Mouse (Mus musculus) right cerebral cortex, postnatal 14 days (tissue): ENCODE results near the gene Fbxo39.

ENCODE experiments used
- DNase-seq: peaks from one replicate; pipeline ENCODE4 v3.0.0; 2022

Fbxo39 gene

DNA sequence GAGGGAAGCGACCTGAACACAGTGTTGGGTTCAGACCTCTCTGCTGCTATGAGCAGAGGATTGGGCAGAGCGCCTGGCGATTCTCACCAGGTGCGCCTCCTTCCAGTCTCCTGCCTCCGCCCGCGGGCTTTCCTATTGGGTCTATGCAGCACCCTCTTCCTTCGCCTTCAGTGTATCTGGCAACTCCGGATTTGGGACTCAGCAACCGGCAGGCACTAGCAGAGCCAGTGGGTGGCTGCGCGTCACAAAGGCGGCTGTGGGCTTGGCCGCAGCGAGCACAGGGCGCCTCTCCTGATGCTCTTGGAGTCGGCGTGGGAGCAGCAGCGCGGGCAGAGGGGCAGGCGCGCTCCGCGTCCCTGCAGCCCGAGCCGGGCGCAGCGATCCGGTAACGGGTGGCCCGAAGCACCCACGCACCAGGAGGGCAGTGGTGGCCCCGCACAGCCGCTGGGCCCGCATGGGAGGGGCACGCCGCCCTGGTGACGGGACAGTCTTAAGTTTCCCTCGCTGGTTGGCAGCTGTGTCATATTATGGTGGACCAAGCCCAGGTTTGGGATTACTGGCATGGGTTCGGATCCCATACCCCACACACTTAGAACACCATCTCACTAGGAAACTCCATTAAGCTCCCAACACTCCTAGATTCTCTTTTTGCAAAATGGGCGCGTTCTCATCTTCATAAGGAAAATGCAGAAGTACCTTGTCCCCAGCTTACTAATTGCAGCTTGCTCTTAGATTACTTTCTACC is at the start of gene Fbxo39:
TSS of gene Fbxo39 (plus strand) at position 294 of the 745 bp plus-strand sequence.
- DNase-seq: peak; percentile 28

DNA sequence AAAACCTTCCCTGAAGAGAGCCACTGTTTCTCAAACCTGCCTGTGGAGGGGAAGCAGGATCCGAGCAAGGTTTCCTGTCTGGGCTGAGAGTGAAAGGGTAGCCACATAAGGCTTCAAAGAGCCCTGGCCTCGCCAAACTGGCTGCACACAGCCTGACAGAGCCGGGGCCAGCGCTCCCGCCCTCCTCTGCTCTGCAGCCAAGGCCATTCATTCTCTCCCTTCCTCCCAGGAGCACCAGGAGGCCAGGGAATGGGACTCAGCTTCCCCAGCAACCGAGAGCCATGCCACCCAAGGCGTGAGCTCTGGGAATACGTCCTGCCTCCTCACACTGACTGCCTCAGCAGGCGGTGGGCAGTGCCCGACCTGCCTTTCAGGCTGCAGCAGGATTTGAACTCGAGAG is 48.8 kb upstream of the Fbxo39 start:
- peak; percentile 30 for DNase-seq

- DNase-seq: peak; percentile 60
Observed at GRCm38 (mm10) chr11:72266207-72266959, 47.9 kb upstream of the Fbxo39 start.

- DNase-seq: peak; percentile 23
Observed at GRCm38 (mm10) chr11:72266960-72267560, 47.2 kb upstream of the Fbxo39 start, which contains the start of gene Slc13a5. TSS of gene Slc13a5 (minus strand) at chr11:72267222.

DNA sequence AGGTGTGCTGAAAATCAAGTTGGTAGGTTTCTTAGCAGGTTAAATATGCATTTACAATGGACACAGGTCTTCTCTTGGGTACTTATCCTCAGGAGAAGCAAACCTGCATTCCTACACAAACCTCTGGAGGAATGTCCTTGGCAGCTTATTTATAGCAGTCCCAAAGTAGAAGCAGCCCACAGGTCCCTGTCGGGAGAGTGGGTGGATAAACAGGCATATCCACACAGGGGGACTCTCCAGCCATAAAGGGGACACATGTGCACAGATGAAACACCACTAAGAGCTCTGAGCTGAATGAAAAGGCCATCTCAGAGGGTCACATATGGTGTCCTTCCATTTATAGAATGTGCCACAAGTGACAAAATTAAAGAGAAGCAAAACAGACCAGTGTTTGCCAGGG is 42.5 kb upstream of the Fbxo39 start:
- no peak for DNase-seq

DNA sequence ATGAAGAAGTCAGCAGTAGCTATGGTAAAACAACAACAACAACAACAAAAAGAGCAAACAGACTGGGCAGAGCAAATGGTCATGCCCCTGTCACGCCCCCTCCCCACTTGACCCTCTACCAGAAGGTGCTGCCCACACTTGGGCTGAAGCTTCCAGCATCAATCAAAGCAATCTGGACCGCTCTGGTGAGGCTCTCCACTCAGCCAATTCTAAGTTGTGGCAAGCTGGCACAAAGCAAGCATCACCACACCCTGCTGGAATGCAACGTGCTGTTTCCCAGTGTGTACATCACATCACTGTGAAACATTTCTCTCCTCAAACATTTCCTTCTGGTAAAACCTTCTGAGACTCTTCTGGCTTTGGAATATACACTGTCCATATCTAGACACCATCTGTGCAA is 40.9 kb upstream of the Fbxo39 start:
- no peak for DNase-seq

DNA sequence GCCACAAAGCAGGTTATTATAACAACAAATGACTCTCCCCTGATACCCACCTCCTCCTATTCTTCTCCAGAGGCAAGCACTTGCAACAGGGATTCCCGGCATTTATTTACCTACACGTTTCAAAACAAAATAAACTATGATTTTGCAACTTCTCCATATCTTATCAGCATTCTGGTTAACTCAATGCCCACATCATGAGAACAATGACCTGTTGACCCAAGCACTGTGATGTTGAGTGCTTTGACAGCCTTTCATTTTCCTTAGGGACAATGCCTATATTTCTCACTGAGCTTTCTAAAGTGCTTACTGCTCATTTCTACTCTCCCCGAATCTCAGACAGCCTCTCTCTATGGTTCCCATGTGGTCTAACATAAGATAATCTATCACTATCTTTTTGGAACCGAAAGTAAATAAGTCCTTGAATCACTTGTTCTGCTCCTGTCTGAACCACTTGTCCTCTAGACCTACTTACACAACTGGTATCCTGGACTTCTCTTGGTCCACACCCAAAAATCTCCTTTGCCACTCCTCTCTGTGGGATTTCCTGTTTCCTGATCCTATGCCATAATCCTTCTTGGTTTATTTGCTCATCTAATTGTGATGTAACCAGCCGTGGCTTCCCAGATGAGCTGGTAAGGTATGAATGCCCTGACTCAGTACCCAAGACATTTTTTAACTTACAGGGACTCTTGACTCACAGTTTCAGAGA is 32.9 kb upstream of the Fbxo39 start:
- DNase-seq: no peak

- DNase-seq: no peak
Observed at GRCm38 (mm10) chr11:72281852-72282400, 32.3 kb upstream of the Fbxo39 start.

- no peak for DNase-seq
Observed at GRCm38 (mm10) chr11:72283486-72284224, 30.6 kb upstream of the Fbxo39 start.

DNA sequence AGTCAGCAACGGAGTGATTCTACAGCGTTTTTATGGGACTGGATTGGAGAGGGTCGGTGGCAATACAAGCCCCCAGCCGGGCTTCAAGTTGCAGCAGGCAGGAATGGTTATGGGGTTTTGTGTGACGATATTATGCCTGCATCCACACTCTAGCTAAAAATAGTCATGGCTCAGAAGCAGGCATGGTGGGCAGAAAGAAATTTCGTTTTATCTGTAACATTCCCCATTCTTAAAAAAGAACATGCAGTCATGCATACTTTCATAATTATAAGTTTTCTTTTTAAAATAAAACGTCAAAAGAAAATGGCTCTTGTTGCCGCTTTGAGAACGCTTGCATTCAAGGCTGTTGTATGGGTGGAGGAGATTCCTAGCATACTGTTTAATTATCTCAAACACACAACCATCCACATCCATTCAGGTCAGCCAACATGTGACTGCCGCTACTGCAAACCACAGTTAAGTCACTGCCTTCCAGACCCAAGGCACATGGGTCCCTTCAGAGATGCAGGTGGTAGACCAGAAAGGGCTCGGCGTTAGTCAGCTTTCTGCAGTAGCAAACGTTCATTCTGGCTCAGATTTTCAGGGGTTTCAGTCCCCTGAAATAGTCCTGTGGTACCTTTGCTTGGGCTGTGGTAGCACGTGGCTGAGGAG is 29.6 kb upstream of the Fbxo39 start:
- no peak for DNase-seq

DNA sequence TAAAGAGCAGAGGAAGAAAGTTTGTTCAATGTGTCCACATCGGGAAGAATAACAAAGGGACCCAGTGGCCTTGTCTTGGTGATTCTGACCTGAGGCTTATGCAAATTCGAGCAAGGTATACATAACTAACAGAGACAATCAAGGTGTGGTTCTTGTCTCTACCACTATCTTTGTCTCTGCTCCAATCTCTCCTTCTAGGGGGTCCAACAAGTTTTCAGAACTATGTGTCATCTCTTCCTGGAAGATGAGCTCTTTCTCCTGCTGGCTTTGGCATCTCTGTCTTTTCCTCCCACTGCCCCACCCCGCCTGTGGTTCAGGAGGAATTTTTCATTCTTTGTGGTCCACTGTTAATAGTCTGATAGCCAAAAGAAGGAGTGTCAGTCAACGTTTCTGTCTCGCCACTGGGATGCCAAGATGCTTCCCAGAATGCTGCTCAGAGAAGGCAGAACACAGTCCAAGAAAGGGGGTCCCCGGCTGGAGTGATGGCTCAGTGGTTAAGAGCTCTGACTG is 28.2 kb upstream of the Fbxo39 start:
- no peak for DNase-seq

- DNase-seq: no peak
Observed at GRCm38 (mm10) chr11:72286651-72287050, 27.6 kb upstream of the Fbxo39 start.

DNA sequence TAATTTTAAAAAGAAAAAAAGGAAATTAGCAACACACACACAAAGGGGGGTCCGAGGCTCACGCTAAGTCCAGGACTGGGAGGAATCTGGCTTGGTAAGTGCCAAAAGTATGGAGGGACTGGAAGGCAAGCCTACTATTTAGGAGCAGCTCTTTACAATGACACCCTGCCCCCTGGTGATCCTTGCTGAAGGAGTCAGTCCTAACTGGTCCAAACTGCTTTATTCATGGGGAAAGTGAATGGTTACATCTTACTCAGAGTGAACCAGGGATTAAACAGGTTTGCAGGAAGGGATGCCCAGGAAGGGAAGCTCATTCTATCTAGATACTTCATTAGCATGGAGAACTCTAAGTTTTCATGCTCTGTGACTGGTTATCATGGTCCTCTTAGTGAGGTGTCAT is 27.1 kb upstream of the Fbxo39 start:
- DNase-seq: no peak

- no peak for DNase-seq
Observed at GRCm38 (mm10) chr11:72287543-72287942, 26.7 kb upstream of the Fbxo39 start.

DNA sequence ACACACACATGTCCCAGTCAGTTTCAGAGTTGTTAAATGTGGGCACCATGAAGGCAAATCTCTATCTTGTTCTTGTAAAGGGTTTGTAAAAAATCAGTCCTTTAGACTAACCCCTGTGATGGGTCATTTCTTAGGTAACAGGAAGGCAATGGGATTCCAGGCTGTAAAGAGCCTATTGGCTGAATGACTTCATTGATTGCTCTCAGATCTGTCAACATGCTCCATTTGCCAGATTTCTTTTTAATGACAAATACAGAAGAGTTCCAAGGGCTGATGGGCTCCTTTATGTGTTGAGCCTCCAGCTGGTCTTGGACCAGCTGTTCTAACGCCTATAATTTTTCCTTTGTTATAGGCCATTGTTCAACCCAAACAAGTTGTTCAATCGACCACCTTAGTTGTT is 21.1 kb upstream of the Fbxo39 start:
- no peak for DNase-seq

DNA sequence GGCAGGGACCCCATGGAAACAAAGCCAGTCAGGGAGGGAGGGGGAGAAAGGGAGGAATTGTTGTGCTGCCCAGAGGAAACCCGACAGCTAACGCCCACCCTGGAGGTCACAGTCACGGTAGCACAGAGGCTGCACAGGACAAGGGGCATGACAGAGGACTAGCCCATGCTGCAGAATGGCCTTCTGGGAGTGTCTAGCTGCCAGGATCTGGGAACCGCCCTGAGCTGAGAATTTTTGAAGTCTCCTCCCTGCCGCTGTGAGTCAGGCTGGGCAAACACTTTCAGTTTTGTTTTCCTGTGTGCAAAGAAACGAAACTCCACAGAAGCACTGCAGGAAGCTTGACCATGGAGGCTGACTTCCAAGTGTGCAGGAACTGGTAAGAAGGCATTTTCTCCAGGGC is 12.9 kb upstream of the Fbxo39 start, which contains the start of gene Xaf1:
TSS of gene Xaf1 (plus strand) at position 296 of the 400 bp plus-strand sequence.
- DNase-seq: no peak

GRCm38 (mm10) chr11:72302230-72302629 is 12.0 kb upstream of the Fbxo39 start:
- peak; percentile 60 for DNase-seq

DNA sequence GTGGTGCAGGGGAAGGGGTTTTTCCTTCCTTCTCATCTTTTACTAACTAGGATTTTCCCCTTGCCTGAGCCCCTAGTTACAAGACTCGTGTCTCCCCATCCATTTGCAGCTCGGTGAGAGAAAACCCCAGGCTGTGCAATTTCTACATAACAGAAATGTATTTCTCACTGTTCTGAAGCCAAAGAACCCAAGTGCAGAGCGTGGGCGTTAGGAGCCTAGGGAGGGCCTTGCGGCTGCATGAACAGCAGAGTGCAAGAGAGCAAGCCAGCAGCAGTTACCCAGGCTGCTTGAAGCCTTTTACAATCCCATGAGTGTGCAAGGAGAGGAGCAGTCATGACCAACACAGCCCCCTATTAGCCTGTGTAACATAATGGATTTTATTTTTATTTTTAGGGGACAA is 6.8 kb upstream of the Fbxo39 start:
- no peak for DNase-seq

DNA sequence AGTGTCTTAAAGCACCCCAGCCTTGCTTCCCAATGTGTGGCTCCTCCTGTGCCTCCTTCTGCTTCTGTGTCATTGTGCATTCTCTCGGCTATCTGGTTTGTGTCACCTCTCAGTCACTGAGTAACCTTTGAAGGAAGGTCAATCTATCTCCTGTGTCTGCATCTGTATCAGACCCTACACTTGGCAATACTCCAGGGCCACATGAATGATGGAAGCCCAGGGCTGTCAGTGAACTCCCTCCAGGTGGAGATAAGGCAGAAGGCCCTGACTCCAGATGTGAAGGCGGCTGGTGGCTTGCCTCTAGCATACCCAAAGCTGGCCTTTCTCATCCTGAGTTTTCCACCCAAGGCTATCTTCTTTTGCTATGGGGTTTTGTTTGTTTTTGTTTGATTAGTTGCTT is 5.3 kb upstream of the Fbxo39 start:
- no peak for DNase-seq

DNA sequence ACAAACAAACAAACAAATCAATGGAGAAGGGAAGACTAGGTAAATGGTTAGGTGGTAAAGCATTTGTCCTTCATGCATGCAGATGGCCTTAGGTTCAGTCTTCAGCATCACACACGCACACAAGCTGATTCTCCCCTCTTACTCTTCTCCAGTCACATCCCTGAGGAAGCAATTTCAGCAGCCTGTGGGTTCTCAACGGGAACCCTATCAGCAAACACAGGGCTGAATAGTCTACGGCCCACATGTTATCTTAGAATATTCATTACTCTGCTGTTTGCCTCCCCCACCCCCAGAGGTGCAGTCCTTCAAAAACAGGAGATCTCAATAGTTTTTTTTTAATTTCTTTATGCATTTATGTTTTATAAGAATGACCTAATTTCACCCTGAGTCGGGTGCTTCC is 3.8 kb upstream of the Fbxo39 start:
- DNase-seq: no peak

DNA sequence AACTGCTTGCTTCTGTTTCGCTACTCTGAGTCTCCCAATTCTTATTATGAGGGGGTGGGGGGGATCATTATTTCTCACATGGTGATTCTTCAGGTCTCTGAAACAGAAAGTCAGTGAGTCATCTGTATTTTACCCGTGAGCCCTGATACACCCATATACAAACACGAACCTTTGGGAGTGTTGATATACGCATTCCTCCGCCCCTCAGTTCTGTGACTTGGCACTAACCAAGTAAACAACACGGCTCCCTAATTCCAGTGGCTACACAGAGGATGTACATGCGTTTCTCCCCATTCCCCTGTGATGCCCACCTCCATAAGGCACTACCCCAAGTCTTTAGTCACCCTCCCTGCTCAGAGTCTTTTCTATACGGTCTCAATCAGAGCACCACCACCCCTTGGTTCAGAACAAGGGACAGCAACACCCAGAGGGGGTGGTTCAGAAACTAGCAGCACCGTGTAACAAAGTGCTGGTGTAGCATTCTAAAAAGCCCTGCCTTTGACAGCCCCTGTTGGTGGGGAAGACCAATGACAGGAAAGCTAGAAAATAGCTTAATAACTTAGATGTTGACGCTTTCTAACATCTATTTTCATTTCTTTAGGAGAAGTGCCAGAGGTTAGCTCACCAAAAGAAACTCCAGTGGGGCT is 2.8 kb upstream of the Fbxo39 start:
- no peak for DNase-seq
